Mouse (Mus musculus) C3H10T1/2 (cell line): ENCODE data around the gene Nectin2. TPM values are rescaled to one million over a fixed set of nuclear protein-coding genes. Genes with fewer than 3 reads are reported as not detected.

Experiments
- polyA plus RNA-seq, 2 experiments: library from polyadenylated mRNA; unstranded; fragments of >200 nt; fragmentation: generic; extraction: Trizol; gene quantifications; one replicate each; pipeline ENCODE4 v1.2.1; 2012; ENCODE audit warnings: missing spikeins in 2 of 2

Nectin2 gene
- polyA plus RNA-seq = 10 to 100 TPM; 10.7 to 22.9 TPM

DNA sequence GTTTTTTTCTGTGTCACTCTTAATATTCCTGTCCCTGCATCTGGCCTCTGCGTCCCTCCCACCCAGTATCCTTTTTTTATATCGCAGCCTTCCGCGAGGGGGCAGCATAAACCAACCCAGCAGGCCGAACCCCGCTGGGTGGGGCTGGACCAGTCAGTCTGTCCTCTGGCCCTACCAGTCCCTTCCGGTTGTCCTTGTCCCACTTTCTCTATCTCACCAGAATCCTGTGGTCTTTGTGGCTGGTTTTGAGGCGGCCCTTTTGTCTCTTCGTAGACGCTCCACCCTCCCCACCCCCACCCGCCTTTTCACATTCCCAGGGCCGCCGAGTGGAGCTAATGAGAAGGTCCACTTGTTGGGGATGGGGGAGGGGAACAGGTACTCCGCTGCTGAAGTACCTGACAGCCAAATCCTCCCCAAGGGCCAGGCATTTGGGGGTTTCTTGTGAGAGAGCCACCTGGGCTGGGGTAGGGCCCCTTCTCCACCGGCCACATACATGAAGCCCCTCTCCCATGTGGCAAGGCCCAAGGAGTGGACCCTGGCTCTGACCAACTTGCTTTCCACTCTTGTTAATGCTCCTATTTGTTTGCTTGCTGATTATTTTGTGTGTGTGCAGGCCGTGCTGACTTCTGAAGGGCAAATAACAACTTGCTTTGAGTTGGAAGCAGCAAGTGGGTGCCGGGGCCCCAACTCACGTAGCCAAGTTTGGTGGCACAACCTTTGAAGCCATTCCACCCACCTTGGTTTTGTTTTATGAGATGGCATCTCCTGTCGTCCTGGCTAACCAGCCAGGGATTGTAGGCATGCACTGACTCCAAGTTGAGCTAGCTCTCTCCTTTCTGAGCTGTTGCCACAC lies at the start of gene Nectin2:
TSS of gene Nectin2 (minus strand) at position 267 of the 853 bp plus-strand sequence.

DNA sequence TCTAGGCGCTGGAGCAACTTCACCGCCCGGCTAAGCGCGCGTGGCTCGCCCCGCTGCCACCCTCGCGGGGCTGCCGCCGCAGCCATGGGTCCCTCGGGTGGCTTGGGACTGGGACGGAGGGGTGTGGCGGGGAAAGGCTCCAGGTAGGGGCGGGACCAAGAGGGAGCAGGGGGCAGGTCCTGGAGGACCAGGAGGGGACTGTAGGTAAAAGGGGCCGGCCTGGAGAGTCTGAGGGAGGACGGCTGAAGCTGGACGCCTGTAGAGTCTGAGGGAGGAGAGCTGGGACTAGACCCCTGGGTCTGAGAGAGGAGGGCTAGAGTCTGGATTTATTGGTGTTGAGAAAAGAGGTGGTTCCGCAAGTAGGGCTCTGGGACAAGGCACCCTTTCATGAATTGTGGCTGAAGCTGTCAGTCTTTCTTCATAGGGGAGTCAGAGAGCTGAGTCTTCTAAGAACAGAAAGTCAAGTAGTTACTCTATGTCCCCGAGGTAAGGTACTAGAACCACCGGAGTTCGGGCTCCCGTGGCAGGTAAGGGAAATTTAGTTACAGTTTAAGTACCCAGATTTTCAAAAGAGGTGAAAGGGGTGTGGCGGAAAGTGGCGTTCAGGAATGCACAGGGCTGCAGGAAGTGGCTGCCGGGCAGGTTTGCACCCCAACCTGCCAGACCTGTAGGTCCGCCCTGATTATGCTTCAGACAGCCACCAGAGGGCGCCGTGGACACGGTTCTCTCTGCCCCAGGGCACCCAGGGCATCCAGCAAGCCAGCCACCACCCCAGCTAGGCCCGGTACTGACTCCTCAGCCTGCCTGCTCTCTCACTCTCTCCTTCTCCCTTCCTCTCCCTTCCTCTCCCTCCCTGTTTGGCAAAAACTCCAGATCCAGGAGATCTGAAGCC lies 46.7 kb upstream of the Nectin2 start, which contains the start of gene Cblc:
TSS of gene Cblc (minus strand) at position 113 of the 892 bp plus-strand sequence.

DNA sequence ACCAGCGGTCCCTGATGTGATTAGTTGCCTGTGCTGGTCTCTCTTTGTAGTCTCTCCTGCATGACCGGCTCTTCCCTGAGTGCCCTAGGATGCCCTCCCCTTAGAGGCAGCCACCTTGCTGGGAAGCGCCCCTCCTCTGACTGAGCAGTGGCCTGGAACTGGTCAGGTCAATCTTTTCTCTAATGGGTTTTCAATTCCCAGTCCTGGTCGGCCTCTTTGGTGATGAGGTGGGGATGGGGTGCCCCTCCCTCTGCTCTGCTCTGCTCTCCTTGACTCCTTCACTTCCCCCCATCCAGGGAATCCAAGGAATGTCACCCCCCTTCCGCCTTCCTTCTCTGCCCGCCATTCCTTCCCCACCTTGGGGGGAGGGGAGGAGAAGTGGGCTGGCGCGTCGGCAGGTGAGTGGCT lies 20.7 kb upstream of the Nectin2 start, which contains the start of gene Bcam:
TSS of gene Bcam (minus strand) at position 33 of the 408 bp plus-strand sequence.

DNA sequence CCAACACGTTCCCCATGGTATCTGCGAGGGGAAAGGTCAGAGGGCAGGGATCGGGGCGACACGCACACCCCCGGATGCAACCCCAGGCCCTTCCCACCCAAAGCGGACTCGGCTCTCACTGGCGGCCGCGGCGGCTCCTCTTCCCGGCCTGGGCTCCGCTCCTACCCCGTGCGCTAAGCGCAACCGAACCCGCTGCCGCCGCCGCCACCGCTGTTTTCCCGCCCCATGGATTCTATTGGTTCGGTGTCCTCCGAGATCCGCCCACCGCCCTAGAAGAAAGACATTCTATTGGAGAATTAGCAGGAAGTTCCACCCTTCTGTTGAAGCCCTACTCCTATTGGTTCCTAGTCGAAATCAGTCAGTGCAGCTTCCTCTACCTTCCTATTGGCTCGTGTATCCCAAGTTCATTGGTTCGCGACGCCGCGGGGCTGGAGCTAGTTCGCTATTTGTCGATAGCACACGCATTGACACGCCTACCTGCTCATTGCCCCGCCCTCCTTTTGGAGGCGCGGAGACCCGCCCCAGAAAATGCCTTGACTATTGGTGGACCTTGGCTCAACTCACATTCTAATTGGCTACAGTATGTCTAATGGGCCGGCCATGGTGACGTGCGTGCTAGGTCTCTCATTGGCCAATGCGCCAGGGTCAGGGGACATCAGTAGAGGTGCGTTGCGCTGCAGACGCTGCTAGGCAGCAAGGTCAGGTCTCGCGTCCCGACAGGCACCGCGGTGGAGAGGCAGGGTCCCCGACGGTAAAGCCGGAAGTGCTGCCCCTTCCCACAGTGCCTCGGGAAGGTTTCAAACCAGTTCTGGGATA lies 34.8 kb downstream of the Nectin2 start, which contains the start of gene Tomm40:
TSS of gene Tomm40 (minus strand) at position 200 of the 816 bp plus-strand sequence.

DNA sequence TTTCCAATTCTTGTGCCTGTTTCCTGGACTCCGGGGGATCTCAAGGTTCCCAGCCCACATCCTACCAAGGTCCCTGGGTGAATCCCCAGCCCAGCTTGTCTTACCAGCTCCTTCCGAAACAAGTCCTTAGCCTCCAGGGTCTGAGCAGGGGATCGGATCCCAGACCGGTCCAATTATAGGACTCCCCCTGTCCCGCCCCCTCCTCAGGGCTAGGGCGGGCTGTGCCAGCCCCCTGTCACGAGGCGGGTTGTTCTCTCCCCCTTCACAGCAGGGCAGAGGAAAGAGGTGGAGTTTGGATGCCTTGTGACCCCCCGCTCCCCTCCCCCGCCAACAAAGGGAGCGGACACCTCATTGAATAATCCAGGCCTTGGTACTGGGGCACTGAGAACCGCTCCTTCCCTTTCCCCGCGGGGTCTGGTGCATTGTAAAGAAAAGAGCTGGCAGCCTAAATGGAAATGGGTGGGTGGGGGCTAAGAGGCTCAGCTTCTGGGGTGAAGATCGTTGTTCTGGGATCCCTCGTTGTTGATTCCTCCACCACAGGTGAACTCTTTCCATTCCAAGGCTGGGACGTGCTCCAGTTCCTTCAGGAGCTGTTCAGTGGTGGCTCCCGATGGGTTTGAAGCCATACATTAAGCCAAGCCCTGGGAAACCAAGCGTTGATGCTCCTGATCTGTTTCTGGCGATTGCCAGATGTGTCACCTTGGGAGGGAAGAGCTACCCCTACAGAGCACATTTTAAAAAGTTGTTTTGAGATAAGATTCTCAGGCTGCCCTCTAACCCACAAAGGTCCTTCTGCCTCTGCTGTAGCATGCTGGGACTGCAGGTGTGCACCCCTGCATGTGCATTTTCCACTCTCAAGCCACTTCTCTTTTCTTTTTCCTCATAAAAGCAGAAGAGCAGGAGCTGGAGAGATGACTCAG lies 51.1 kb downstream of the Nectin2 start, which contains the start of gene Apoe:
TSS of gene Apoe (minus strand) at position 282 of the 920 bp plus-strand sequence.

DNA sequence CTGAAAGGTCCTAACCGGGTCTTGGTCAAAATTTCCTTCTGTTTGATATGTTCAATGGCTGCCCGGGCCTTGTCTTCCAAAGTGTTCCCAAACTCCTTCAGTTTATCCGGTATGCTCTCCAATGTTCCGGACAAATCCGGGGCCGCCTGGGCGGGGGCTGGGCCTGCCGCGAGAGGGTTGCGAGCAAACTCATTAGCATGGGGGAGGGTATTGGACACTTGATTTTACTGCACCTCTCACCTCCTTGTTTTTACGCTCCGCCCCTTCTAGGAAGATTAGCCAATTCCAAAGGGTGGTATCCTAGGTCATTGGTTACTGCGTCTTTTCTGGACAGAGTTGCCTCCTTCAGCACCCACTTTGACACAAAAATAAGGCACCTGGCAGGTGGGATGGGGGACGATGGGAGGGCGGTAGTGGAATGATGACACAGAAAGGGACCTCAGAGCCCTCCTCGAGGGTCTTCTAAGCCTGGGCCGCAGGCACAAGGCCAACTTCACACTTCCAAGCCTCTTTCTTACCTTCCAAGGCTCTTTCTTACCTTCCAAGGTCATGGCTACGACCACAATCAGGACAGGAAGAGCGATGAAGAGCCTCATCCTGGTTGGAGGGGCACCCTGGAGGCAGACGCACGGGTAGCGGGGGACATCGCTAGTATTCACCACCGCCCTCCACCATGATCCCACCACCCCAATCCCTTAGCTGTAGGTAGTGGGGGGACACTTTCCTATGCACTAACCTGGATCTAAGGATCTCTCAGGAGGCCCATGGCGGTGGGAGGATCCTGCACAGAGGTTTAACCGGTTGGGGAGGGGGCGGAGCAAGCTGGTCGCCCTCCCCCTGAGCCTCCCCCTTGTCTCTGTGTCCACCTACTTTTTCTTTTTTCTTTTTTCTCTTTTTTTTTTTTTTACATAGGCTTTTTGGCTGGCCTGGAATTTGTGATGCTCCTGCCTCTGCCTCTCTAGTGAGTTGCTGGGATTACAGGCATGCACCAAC lies 58.1 kb downstream of the Nectin2 start, which contains the start of gene Apoc1:
TSS of gene Apoc1 (minus strand) at position 788 of the 993 bp plus-strand sequence.

GRCm38 (mm10) chr7:19681202-19681694 lies 69.0 kb downstream of the Nectin2 start, which contains the start of the genes Gm44805 and Apoc4:
TSS of gene Gm44805 (minus strand) at chr7:19681423.
TSS of gene Apoc4 (minus strand) at chr7:19681479.

DNA sequence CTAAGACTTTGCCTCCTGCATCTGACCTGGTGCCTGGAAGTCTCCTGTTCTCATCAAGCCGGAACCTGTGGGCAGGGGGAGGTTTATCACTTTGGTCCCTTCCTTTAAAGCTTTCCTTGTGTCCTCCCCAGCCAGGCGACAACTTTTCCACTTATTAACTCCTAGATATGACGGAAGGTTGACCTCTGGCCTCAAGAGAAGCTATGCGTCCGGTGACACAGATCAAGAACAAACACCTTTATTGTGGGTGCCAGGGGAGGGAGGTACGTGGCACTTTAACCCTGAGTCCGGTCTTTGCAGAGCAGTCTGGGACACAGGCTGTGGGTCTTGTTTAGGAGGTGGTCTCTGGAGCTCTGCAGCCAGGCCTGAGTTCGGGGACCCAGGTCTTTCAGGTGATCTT lies 72.4 kb downstream of the Nectin2 start, which contains the start of gene Apoc2:
TSS of gene Apoc2 (minus strand) at position 70 of the 400 bp plus-strand sequence.

Other genes starting within 250 kb of the Nectin2 start
- 1 to 10 TPM; 2.8 to 7.6 TPM for gene Bloc1s3, start 242.1 kb downstream of the Nectin2 start, polyA plus RNA-seq
- gene Trappc6a, start 242.1 kb downstream of the Nectin2 start, polyA plus RNA-seq = 100 to 1,000 TPM in 1 of 2 experiments, 10 to 100 TPM in 1; 46.3 to 112 TPM
- under 1 TPM; 0.01 to 0.32 TPM for gene Nkpd1, start 232.6 kb downstream of the Nectin2 start, polyA plus RNA-seq
- gene Ppp1r37, start 187.4 kb downstream of the Nectin2 start, polyA plus RNA-seq = 10 to 100 TPM; 33.3 to 45.0 TPM
- under 1 TPM in 1 of 2 experiments, not detected in 1; 0.07 TPM for gene Zfp296, start 173.2 kb downstream of the Nectin2 start, polyA plus RNA-seq
- 100 to 1,000 TPM; 127 to 141 TPM for gene Gemin7, start 172.9 kb downstream of the Nectin2 start, polyA plus RNA-seq
- gene Clasrp, start 146.0 kb downstream of the Nectin2 start, polyA plus RNA-seq = 10 to 100 TPM; 11.9 to 28.1 TPM
- 10 to 100 TPM; 11.9 to 33.1 TPM for gene Relb, start 121.0 kb downstream of the Nectin2 start, polyA plus RNA-seq
- gene Clptm1, start 85.5 kb downstream of the Nectin2 start, polyA plus RNA-seq = 10 to 100 TPM; 82.8 to 99.6 TPM
- under 1 TPM in 1 of 2 experiments, not detected in 1; 0.94 TPM for gene Apoc2, start 72.5 kb downstream of the Nectin2 start, polyA plus RNA-seq
- gene Gm44805, start 69.1 kb downstream of the Nectin2 start, polyA plus RNA-seq = not detected
- 1 to 10 TPM in 1 of 2 experiments, not detected in 1; 4.6 TPM for gene Apoc4, start 69.0 kb downstream of the Nectin2 start, polyA plus RNA-seq
- gene Apoc1, start 57.8 kb downstream of the Nectin2 start, polyA plus RNA-seq = 10 to 100 TPM in 1 of 2 experiments, not detected in 1; 23.3 TPM
- gene Apoe, start 51.3 kb downstream of the Nectin2 start, polyA plus RNA-seq = 10 to 100 TPM in 1 of 2 experiments, under 1 TPM in 1; 0.54 to 25.5 TPM
- gene Tomm40, start 35.0 kb downstream of the Nectin2 start, polyA plus RNA-seq = 100 to 1,000 TPM in 1 of 2 experiments, 10 to 100 TPM in 1; 73.6 to 172 TPM
- under 1 TPM; 0.04 to 0.12 TPM for gene Bcam, start 20.5 kb upstream of the Nectin2 start, polyA plus RNA-seq
- under 1 TPM in 1 of 2 experiments, not detected in 1; 0.06 TPM for gene Cblc, start 46.3 kb upstream of the Nectin2 start, polyA plus RNA-seq
- 10 to 100 TPM in 1 of 2 experiments, 1 to 10 TPM in 1; 3.7 to 20.3 TPM for gene Bcl3, start 72.3 kb upstream of the Nectin2 start, polyA plus RNA-seq
- gene Gm19345, start 101.5 kb upstream of the Nectin2 start, polyA plus RNA-seq = under 1 TPM in 1 of 2 experiments, not detected in 1; 0.12 TPM
- gene Ceacam16, start 110.8 kb upstream of the Nectin2 start, polyA plus RNA-seq = under 1 TPM in 1 of 2 experiments, not detected in 1; 0.04 TPM
- gene Ceacam19, start 137.5 kb upstream of the Nectin2 start, polyA plus RNA-seq = not detected
- gene Pvr, start 170.7 kb upstream of the Nectin2 start, polyA plus RNA-seq = 1 to 10 TPM; 5.5 to 6.8 TPM
- under 1 TPM; 0.28 to 0.59 TPM for gene Igsf23, start 200.3 kb upstream of the Nectin2 start, polyA plus RNA-seq
- gene Ceacam20, start 214.9 kb upstream of the Nectin2 start, polyA plus RNA-seq = under 1 TPM in 1 of 2 experiments, not detected in 1; 0.01 TPM
- gene Nlrp9b, start 241.0 kb upstream of the Nectin2 start, polyA plus RNA-seq = not detected